In genomic region chr2:168840853-168841712, GRCm38 (mm10) we compare ENCODE assay signal across 11 mouse cellular contexts.
DNase-seq lines count a peak whose midpoint lies in the region; ATAC-seq lines count a peak whose summit lies in the region.
"Had no signal": no experiment of that assay in that cellular context is flagged by ENCODE, and none has a peak within 500 bp of the region (broad histone marks: within the 10 kb centered on the region; RNA-seq: fewer than 3 reads in every experiment).

No protein-coding gene starts in this region.

- H3K4me1 ChIP-seq in heart, embryonic 12.5 days (replicated peaks), result peaks cover 14% of the 10 kb centered on the region
- peaks cover 51% of the 10 kb centered on the region for H3K4me1 ChIP-seq in midbrain, embryonic 12.5 days
- H3K4me1 ChIP-seq in midbrain, embryonic 16.5 days (ENCODE audit: control insufficient read depth, insufficient read depth, low read length), result peaks cover 24% of the 10 kb centered on the region
- H3K4me1 ChIP-seq in limb, embryonic 10.5 days, result peaks cover 56% of the 10 kb centered on the region
- peaks cover 17% of the 10 kb centered on the region for H3K4me1 ChIP-seq in stomach, embryonic 16.5 days (ENCODE audit: control insufficient read depth, insufficient read depth, low read length)

- no peak for DNase-seq in heart, postnatal 4 days
- no peak for DNase-seq in limb, embryonic 10.5 days (ENCODE audit: low spot score)
- DNase-seq in ovary, postnatal 14 days (ENCODE audit: low spot score), result no peak
- DNase-seq in gastrocnemius, postnatal 14 days, result no peak
- DNase-seq: cerebellum, adult 11 months had no signal

- no peak for ATAC-seq in heart, embryonic 12.5 days (ENCODE audit: insufficient number of reproducible peaks, low FRiP score)
- no peak for ATAC-seq in midbrain, embryonic 12.5 days (ENCODE audit: low FRiP score, low read depth)
- ATAC-seq in midbrain, embryonic 16.5 days, result no peak
- ATAC-seq in stomach, embryonic 16.5 days (ENCODE audit: insufficient read depth, low FRiP score), result no peak

- intact Hi-C loops in gastrocnemius, postnatal 14 days (cut with DNase I; ENCODE audit: low total_unique reads), result no loop called here

- 0 out of 2 replicates have a peak overlapping the region, but pooled peaks have one; percentile 20 for H3K4me3 ChIP-seq in heart, embryonic 12.5 days
- no peak overlapping the region for H3K4me3 ChIP-seq in midbrain, embryonic 12.5 days
- no peak overlapping the region for H3K4me3 ChIP-seq in midbrain, embryonic 16.5 days (ENCODE audit: low read depth, low read length)
- peak overlapping the region; percentile 38; the same call in 1 of the 2 replicates for H3K4me3 ChIP-seq in limb, embryonic 10.5 days
- H3K4me3 ChIP-seq in stomach, embryonic 16.5 days (replicated peaks; ENCODE audit: low read length), result peak overlapping the region; percentile 18; the same call in 1 of the 2 replicates

- H3K9ac ChIP-seq in heart, embryonic 12.5 days, result no peak overlapping the region
- H3K9ac ChIP-seq in midbrain, embryonic 12.5 days (replicated peaks), result peak overlapping the region; percentile 35; the same call in 1 of the 2 replicates
- no peak overlapping the region for H3K9ac ChIP-seq in midbrain, embryonic 16.5 days (ENCODE audit: low read depth, low read length)
- H3K9ac ChIP-seq in stomach, embryonic 16.5 days (ENCODE audit: low read length), result no peak overlapping the region
- H3K9ac ChIP-seq: limb, embryonic 13.5 days had no signal

- H3K9me3 ChIP-seq in heart, embryonic 12.5 days (replicated peaks), result peaks cover 3% of the 10 kb centered on the region
- H3K9me3 ChIP-seq in midbrain, embryonic 12.5 days, result no peaks in the 10 kb centered on the region
- no peaks in the 10 kb centered on the region for H3K9me3 ChIP-seq in midbrain, embryonic 16.5 days (replicated peaks; ENCODE audit: control insufficient read depth, low read length, poor library complexity, severe bottlenecking)
- H3K9me3 ChIP-seq in limb, embryonic 10.5 days (replicated peaks), result no peaks in the 10 kb centered on the region
- H3K9me3 ChIP-seq in stomach, embryonic 16.5 days (replicated peaks; ENCODE audit: control insufficient read depth, low read length), result peaks cover 5% of the 10 kb centered on the region; the same call in 1 of the 2 replicates
- H3K9me3 ChIP-seq: limb, embryonic 13.5 days had no signal

- H3K27me3 ChIP-seq in heart, embryonic 12.5 days (replicated peaks), result peaks cover 67% of the 10 kb centered on the region
- H3K27me3 ChIP-seq in midbrain, embryonic 12.5 days, result no peaks in the 10 kb centered on the region; the same call in 1 of the 2 replicates
- peaks cover 10% of the 10 kb centered on the region for H3K27me3 ChIP-seq in midbrain, embryonic 16.5 days (ENCODE audit: control insufficient read depth, insufficient read depth, low read depth, low read length)
- H3K27me3 ChIP-seq in limb, embryonic 10.5 days (ENCODE audit: low read depth, poor library complexity, severe bottlenecking), result peaks cover 17% of the 10 kb centered on the region; the same call in 1 of the 2 replicates
- H3K27me3 ChIP-seq in stomach, embryonic 16.5 days (ENCODE audit: control insufficient read depth, insufficient read depth, low read length), result peaks cover 22% of the 10 kb centered on the region

- peak overlapping the region; percentile 45 for H3K4me2 ChIP-seq in heart, embryonic 12.5 days
- peak overlapping the region; percentile 37 for H3K4me2 ChIP-seq in midbrain, embryonic 12.5 days (replicated peaks)
- H3K4me2 ChIP-seq in midbrain, embryonic 16.5 days (ENCODE audit: low read length), result no peak overlapping the region; the same call in 1 of the 2 replicates
- H3K4me2 ChIP-seq in stomach, embryonic 16.5 days (ENCODE audit: low read depth, low read length), result peak overlapping the region; percentile 25

- 6% methylated on average over 19 of the region's 19 CpGs for WGBS in heart, embryonic 12.5 days
- 2% methylated on average over 19 of the region's 19 CpGs for WGBS in midbrain, embryonic 12.5 days
- 10% methylated on average over 19 of the region's 19 CpGs for WGBS in midbrain, embryonic 16.5 days
- WGBS in limb, embryonic 10.5 days, result 5% methylated on average over 19 of the region's 19 CpGs
- 13% methylated on average over 19 of the region's 19 CpGs for WGBS in stomach, embryonic 16.5 days

- H3K36me3 ChIP-seq in heart, embryonic 12.5 days, result no peaks in the 10 kb centered on the region
- H3K36me3 ChIP-seq in midbrain, embryonic 12.5 days, result no peaks in the 10 kb centered on the region
- no peaks in the 10 kb centered on the region for H3K36me3 ChIP-seq in midbrain, embryonic 16.5 days (ENCODE audit: control insufficient read depth, insufficient read depth, low read length)
- H3K36me3 ChIP-seq in limb, embryonic 10.5 days, result no peaks in the 10 kb centered on the region
- H3K36me3 ChIP-seq in stomach, embryonic 16.5 days (ENCODE audit: control insufficient read depth, insufficient read depth, low read length), result no peaks in the 10 kb centered on the region
- H3K36me3 ChIP-seq: limb, embryonic 13.5 days had no signal

- H3K27ac ChIP-seq in heart, embryonic 12.5 days (ENCODE audit: poor library complexity, severe bottlenecking), result no peak overlapping the region
- H3K27ac ChIP-seq in midbrain, embryonic 12.5 days (replicated peaks), result peak overlapping the region; percentile 68
- no peak overlapping the region for H3K27ac ChIP-seq in midbrain, embryonic 16.5 days (ENCODE audit: low read length)
- peak overlapping the region; percentile 19 for H3K27ac ChIP-seq in limb, embryonic 10.5 days
- H3K27ac ChIP-seq in stomach, embryonic 16.5 days (ENCODE audit: low read length), result no peak overlapping the region
- H3K27ac ChIP-seq: kidney, postnatal 0 days; limb, embryonic 13.5 days had no signal

Comparison
In these comparisons a context has a peak if more than half of its experiments do, and no peak if none do; other contexts are left out.
1. H3K27ac ChIP-seq: peak in midbrain, embryonic 12.5 days (single experiment) and limb, embryonic 10.5 days (single experiment); none in heart, embryonic 12.5 days (single experiment), midbrain, embryonic 16.5 days (single experiment) and stomach, embryonic 16.5 days (single experiment).
2. H3K4me3 ChIP-seq: peak in heart, embryonic 12.5 days (single experiment), limb, embryonic 10.5 days (single experiment) and stomach, embryonic 16.5 days (single experiment); none in midbrain, embryonic 12.5 days (single experiment) and midbrain, embryonic 16.5 days (single experiment).